Mouse (Mus musculus) lung, postnatal 0 days (tissue): Measurements from ENCODE around the gene Efcab12.

ENCODE experiments used
- CTCF ChIP-seq: IDR thresholded peaks from 2 replicates; pipeline ENCODE4 v1.5.1; 2016; ENCODE audit warnings: antibody characterized with exemption, mild to moderate bottlenecking
- EP300 ChIP-seq: IDR thresholded peaks from 2 replicates; pipeline ENCODE4 v1.6.1; 2016; ENCODE audit warnings: antibody characterized with exemption, mild to moderate bottlenecking, control low read depth

GRCm38 (mm10) chr6:115884018-115884417, 45.8 kb upstream of the Efcab12 start:
- peak; percentile 37; the same call in 1 of the 2 replicates for TF ChIP-seq EP300
- no peak for TF ChIP-seq CTCF
